Mouse (Mus musculus): ENCODE measurements at regions not wholly inside any gene's neighbourhood (a gene's known extent, or its start where the extent isn't known, plus 50 kb on each side); places are given as distances from the start of the nearest gene placed in this dataset.

DNA sequence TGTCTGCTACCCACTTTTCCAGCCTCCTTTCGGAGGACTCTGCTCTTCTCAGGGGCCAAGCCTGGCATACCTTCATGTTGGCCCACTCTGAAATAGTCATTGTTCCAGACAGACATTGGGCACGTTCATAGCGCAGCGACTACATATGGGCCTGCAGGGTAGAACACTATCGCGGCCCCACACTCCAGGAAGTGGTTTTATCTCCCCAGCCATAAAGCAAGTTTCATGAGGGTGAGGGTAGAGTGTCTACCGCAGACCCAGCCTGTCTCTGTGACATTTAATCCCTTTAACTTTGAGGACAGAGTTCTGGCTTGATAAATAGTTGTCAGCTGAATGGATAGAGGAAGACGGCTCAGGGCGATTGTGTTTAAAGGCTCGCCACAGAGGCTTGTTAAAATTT, 177.5 kb upstream of the Elac2 start:
- DNase-seq: no peak

DNA sequence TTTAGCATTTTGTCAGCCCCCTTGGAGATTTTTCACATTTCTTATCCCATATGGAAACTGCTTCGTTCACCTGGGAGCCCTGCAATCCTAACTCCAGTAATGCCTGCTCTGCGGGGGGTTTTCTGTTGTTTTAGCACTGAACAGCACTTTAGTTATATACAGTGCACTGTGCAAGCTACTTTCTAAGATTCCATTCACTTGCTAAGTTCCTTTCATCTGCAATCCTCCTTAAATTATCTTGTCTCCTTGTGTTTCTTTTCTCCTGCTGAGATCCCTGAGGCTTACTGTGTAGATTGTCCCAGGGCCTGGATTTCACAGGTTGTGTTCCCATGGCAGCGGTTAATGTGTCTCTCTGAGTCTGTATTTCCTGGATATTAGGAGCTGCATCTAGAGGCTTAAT, 173.3 kb upstream of the Elac2 start:
- no peak for DNase-seq

DNA sequence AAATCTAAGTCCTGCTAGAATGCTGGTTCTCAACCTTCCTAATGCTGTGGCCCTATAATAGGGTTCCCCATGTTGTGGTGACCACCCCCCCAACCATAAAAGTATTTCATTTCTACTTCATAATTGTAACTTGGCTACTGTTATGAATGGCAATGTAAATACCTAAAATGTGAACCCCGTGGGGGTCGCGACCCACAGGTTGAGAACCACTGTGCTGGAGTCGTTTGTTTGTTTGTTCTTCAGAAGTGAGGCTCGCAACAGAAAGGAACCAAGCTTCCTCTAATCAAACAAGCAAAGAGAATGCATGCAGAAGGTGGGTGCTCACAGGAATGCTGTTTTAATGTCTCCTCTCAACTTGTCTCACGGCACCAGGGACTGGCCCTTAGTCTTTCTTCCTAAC, 166.4 kb upstream of the Elac2 start:
- DNase-seq: no peak

- no peak for DNase-seq
Measured at GRCm38 (mm10) chr11:64829429-64829828, 149.4 kb upstream of the Elac2 start.

DNA sequence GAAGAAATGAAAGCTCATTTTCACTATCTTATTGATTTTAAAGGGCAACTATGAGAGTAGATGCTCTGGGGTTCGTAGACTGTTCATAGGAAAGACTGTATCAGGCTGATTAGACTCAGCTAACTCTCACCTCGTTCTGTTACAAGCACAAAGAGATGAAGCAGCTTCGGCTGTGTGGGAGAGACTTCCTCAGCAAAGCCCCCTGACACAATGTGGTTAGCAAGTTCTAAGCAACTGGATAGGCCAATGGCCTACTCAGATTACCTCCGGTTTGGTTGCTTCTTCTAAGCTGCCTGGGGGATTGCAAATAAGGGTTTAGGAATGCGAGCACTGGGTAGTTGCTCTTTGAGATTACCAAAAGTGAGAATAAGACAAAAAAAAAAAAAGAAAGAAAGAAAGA, 146.4 kb upstream of the Elac2 start:
- no peak for DNase-seq

GRCm38 (mm10) chr11:64833786-64834185, 145.1 kb upstream of the Elac2 start:
- no peak for DNase-seq

DNA sequence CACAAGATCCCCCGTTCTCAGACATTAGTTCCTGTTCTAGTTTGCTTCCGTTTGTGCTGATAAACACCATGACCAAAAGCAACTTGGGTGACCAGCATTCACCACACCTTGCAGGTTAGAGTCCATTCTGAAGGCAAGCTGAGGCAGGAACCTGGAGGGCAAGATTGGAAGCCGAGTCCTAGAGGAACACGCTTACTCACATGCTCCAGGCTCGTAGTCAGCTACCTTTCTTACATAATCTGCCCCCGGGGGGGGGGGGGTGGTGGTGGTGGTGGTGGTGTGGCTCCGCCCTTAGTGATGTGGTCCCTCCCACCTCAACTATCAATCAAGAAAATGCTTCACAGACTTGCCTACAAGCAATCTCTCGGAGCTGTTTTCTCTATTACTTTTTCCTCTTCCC, 142.1 kb upstream of the Elac2 start:
- no peak for DNase-seq

DNA sequence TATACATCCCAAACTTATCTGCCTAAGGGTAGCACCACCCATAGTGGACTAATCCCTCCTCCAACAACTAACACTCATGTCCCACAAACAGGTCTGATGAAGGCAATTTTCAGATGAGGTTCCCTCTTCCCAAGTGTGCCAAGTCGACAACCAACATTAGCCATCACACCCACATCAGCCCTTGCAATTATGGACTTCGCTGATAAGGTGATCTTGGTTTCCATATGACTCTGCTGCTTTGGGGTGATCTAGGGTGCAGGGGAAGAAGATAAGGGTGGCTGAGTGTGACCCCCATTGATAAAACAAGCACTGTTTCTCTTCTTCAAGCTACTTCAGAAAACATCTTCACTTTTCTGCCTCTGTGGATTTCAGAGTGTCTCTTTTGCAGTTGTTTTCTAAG, 137.7 kb upstream of the Elac2 start:
- no peak for DNase-seq

DNA sequence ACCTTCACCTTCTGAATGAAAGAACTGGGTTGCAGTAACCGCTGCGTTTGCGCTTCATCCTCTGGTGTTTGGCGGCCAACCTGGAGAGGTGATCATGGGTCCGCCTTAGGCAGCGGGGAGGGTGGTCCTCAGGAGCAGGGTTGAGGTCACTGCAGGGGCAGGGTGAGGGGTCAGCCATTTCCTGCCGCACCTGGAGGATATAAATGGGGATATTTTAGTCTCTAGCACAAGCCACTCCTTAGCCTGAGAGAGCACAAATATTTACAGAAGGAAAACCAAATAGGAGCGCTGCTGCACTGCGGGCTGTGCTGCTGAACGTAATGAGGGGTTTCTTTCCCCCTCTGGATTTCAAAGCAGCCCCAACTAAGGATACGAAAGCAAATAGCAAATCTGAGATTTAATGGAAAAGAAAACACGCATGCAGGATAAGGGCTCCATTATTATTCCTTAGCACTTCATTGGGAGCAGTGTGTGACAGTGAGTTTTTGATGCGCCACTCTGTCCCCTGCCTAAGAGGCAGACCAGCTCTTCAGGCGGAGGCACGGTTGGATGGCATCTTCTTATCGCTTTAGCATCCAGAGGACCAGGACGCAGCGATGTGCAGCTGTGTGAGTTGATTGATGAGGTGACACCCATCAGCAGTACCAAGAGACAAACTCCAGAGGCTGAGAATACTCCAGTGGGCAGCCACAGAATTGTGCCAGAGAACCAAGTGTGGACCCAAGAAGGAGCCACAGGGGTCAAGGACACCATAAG, 135.9 kb upstream of the Elac2 start:
- DNase-seq: no peak

GRCm38 (mm10) chr11:64846577-64847147, 132.2 kb upstream of the Elac2 start:
- DNase-seq: no peak

DNA sequence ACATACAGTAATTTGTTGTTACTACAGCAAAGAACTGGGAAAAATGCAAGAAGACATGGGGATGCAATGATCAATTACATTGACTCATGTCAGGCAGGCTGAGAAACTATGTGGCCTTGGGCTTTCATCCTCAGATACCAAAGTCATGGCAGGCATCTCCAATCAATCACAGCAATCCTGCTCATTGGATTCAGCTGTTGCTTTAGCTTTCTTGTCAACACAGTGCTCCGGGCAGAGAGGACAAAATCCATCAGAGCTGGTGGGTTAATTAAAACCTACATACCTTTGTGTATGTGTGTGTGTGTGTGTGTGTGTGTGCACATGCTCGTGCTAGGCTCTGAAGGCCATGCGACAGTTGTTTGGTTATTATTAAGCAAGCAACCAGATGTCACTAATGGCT, 119.2 kb upstream of the Elac2 start:
- DNase-seq: no peak

DNA sequence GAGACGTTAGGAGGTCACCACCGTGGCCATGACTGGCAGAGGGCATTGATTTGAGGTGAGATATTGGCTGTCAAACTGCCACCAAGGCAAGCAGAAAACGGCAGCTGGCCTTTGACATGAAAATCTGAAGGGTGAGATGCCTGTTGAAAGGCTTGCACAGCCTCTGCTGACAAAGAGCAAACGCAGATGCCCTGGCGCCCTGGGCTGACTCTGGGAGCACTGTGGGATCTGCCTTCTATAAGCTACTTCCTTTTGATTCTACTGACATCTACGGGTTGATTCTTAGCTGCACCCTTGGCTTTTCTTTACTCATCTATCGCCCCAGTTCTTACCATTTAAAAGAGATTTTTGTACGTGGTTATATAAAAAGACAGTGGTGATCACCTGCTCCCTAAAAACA, 98.2 kb upstream of the Elac2 start:
- DNase-seq: no peak

DNA sequence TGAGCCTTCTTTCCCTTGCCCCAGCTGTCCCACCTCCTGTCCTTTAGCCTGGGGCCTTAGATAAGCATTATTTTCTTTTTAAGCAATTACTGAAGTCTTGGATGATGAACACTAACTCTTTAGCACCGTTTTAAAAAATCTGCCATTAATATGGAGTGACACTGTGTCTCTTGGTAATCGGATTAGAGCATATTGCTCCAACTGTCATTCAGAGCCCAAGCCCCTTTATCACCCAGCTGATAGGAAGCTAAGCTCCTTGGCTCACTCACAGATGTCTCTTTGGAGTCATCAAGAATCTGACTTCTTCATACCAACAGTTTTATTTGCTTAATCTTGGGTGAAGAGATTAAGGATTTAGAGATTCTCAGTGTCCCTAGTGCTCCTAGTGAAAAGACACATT, 94.3 kb upstream of the Elac2 start:
- DNase-seq: no peak

GRCm38 (mm10) chr11:64889335-64890020, 89.4 kb upstream of the Elac2 start:
- no peak for DNase-seq

DNA sequence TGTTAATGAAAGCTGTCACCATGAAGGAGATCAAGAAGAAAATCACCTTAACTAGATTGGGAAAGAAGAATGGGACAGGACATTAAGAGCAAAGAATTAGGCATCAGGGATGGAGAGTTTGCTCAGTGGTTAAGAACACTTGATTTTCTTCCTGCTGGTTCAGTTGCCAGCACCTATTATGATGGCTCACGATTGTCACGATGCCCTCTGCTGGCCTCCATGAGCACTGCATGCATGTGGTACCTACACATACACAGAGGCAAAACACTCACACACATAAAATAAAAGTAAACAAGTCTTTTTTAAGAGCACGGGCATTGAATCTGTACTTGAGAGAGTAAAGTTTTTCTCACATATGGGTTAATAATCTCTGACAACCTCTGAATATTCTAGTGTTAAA, 88.1 kb upstream of the Elac2 start:
- peak; percentile 47 for DNase-seq

- DNase-seq: peak; percentile 21
Measured at GRCm38 (mm10) chr11:64895804-64896466, 82.9 kb upstream of the Elac2 start.

GRCm38 (mm10) chr11:64898758-64899586, 79.9 kb upstream of the Elac2 start:
- DNase-seq: peak; percentile 82

DNA sequence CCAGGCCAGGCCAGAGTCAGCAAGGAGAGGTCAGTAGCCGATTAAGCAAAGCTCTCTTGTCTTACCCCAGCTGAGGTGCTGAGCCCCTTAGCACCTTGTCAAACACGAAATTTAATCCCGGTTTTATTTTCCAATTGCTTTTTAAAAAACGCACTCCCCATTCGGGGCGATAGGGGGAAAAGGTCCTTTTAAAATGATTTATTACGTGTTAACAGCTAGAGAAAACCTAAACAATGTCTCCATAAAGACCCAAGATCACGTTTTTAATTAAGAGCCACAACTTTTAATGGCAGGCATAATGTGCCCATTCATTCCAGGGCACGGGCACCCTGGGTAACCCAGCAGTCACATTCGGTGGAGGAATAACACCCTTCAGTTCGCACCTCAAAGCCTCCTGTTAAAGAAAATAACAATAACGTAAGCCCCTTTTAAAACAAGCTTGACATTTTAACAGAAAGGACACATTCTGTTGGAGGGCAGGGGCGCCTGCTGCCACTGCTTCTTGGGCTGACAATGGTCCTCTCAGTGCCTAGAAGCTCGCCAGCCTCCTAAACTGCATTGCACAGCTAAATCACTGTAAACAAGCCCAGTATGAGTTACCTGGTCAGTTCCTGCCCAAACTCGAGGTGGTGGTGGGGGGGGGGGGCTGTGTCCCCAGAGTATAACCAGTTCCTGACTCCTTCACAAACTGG, 79.1 kb upstream of the Elac2 start:
- DNase-seq: no peak

- DNase-seq: no peak
Measured at GRCm38 (mm10) chr11:64916783-64917182, 62.1 kb upstream of the Elac2 start.

DNA sequence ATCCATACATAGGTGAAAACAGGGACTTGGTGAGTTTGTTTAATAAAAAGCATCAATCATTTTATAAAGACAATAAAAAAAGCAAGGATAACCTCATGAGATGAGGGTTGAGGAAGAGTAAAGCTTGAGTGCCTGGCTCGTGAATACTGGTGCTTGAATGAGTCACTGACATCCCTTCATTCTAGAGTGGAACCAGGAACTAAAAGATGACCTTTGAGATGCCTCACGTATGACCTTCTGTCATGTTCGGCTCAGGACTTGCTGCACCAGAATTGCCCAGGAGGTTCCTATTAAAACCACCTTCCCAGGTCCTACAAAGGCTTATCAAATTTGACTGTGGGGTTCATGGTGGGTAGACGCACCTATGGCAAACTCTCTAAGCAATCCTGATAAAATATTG, 61.5 kb upstream of the Elac2 start:
- DNase-seq: no peak

- no peak for DNase-seq
Measured at GRCm38 (mm10) chr11:64924989-64925388, 53.8 kb upstream of the Elac2 start.

DNA sequence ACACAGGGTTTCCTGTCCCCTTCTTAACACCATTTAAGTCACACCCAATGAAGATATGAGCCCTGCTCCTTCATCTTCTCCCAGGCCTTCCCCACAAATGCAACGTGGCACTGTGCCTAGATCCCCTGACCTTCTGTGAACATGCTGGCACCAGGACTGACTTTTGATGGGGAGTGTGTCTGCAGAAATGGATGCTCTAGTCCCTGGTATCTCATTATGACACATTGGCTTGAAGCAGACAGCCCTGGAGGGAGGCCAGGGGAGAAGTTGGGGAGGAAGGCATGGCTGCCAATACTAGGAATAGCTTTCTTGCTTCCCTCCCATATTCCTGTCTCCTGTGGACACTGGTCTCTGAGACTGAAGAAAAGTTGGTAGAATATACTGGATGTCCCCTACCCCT, 52.9 kb upstream of the Elac2 start:
- DNase-seq: peak; percentile 11

Data from right cerebral cortex, postnatal 4 days (tissue).